Mouse (Mus musculus): ENCODE data around the gene Mamld1.
A peak's percentile ranks its signal among the peaks of the same experiment; 100 is the strongest.
"Not testable (repeated sequence)": the region's sequence is repeated elsewhere in the genome, so short reads cannot be mapped to it uniquely, and the experiment has no call there.

Mamld1 gene

DNA sequence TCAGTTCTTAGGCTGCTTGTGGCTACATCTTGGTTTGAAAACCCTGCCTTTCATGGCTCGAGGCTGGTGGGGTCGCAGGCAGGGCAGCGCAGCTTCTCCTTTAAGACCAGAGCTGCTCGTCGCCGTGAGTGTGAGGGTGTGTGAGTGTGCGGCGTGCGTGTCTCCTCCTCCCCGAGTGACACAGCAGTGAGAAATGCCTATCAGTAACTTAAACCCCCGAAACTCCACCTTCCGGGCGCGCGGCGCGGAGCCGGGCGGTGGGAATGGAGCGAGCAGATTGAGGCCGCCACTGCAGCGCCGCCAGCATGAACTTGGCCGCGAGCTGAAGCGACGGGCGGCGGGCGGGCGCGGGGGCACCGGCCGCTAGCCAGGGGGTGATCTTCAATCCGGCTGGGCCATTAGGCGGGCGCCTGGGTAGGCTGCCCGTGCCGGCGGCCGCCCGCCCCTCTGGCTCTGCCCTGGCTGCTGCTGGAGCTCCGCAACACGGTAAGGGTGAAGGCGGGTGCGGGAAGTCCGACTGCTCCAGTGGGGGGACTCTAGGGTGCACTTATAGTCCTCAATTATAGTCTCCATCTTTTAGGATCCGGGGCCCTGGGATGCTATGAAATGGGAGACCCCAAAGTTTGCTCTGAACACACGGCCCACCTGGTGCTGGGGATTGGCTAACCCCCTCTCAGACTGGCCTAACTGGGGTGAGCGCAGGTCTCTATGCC, at the start of gene Mamld1:
TSS of gene Mamld1 (plus strand) at position 393 of the 713 bp plus-strand sequence.
- no peak for DNase-seq (ENCODE audit: low read depth)

DNA sequence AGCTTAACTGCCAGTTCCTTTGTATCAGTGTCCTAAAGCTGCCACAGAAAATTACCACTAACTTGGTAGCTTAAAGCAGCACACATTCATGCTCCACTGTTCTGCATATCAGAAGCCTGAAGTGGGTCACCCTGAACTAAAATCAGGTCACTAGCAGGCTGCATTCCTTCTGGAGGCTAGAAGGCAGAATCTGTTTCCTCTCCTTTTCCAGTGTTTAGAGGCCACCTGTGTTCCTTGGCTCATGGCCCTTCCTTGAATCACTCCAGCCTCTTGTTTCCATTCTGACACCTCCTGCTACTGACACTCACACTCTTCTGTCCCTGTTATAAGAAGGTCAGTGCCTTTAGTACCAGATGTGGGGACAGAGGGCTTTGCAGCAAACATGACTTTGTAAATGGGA, 25.3 kb upstream of the Mamld1 start:
- DNase-seq (ENCODE audit: low read depth), result no peak

- no peak for DNase-seq (ENCODE audit: low read depth)
Observed at GRCm38 (mm10) chrX:71028007-71028406, 22.0 kb upstream of the Mamld1 start.

DNA sequence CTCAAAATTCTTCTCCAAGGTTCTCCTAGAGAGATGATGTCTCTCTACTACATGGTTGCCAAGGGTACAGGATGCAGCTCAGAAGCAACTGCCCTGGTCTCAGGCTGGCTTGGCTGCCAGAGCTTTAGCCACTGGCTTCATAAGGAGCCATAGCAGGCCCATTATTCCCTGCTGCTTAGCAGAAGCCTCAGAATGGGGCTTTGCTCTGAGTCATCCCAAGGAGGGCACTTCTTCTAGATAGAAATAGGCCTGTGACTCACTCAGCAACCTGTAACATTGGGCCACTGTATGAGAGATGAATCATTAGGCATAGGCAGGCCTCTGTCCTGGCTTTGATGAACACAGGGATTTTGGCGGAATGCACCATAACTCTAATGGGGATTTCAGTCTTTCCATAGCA, 21.1 kb upstream of the Mamld1 start:
- DNase-seq (ENCODE audit: low read depth), result not testable (repeated sequence)

- DNase-seq (ENCODE audit: low read depth), result no peak
Observed at GRCm38 (mm10) chrX:71050677-71051311, 738 bp downstream of the Mamld1 start.

- DNase-seq (ENCODE audit: low read depth), result no peak
Observed at GRCm38 (mm10) chrX:71051361-71052114, 1.5 kb downstream of the Mamld1 start.

- DNase-seq (ENCODE audit: low read depth), result no peak
Observed at GRCm38 (mm10) chrX:71052115-71052478, 2.0 kb downstream of the Mamld1 start.

DNA sequence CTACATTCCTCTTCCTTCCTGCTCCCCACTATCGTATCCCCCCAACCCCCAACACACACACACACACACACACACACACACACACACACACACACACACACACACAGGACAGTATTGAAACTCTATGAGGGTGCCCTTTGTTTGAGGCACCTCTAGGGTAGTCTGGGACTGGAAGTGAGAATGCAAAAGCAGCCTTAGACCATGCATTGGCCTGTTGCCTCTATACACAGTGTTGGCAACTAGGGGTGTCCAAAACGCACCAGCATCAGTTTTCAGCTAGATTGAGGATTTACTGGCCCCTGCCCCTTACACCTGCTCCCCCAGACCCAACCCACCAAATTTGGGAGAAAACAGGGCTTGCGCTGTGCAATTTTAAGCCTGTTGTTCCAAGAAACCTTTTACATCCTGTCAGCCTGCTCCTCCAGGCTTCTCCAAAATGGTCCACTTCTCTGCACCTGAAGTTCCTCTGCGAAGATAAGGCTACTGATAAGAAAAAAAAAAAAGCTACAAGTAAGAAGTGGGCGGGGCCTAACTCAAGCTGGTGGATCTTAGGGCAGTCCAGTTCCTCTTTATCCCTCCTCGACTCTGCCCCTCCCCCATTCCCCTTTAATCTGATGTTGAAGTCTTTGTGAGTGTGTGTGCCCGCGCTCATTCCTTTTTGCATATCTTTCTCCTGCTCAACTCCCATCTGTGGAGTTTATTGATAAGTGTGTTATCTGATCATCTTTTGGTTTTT, 2.6 kb downstream of the Mamld1 start:
- no peak for DNase-seq (ENCODE audit: low read depth)

DNA sequence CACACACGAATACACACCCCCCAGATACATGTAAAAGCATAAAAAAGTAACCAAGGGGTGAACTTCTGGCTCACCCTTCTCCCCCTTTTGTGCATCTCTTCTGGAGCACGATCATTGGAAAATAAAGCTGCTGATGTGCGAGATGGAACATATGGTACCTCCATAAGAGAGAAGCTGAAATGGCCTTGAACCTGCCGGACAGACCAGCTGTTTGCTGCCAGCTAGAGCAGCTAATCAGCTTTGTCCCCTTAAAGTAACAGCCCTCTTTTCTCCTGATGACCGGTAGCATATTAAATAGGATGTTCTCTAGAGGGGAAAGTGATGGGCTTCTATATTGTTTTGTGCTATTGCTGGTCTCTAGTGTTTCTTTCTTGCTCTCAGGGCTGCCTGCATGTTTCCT, 3.2 kb downstream of the Mamld1 start:
- DNase-seq (ENCODE audit: low read depth), result no peak

GRCm38 (mm10) chrX:71056968-71057367, 6.9 kb downstream of the Mamld1 start:
- no peak for DNase-seq (ENCODE audit: low read depth)

GRCm38 (mm10) chrX:71085092-71085807, 35.2 kb downstream of the Mamld1 start:
- DNase-seq (ENCODE audit: low read depth), result no peak

DNA sequence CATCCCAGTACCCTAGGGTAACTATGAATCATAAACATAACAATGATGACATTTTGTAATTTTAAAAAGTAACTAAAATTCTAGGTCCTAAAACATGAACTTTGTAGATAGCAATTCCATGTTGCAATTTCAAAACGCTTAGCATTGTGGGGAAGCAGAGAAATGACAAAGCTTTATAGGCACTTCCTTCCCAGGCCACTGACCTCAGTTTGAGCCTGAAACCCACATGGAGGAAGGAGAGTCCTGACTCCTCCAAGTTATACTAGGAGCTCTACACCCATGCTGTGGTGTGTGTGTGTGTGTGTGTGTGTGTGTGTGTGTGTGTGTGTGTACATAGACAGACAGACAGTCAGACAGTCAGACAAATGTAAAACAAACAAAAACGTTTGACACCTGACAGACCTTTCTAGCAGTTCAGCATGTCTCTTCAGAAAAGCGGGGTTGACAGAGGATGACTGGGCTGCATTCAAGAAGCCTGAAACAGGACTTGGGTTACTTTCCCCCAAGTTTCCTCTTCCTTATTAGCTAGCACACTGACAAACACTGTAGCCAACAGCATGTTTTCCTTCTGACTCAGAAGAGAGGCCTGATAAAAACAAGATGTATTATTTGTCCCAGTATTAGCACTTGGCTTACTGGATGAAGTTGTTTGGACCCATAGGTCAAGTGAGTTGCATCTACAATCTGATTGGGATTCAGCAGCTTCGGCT, 37.5 kb downstream of the Mamld1 start:
- DNase-seq (ENCODE audit: low read depth), result no peak

- DNase-seq (ENCODE audit: low read depth), result no peak
Observed at GRCm38 (mm10) chrX:71088080-71088414, 38.0 kb downstream of the Mamld1 start.

GRCm38 (mm10) chrX:71105820-71106219, 55.8 kb downstream of the Mamld1 start:
- no peak for DNase-seq (ENCODE audit: low read depth)

DNA sequence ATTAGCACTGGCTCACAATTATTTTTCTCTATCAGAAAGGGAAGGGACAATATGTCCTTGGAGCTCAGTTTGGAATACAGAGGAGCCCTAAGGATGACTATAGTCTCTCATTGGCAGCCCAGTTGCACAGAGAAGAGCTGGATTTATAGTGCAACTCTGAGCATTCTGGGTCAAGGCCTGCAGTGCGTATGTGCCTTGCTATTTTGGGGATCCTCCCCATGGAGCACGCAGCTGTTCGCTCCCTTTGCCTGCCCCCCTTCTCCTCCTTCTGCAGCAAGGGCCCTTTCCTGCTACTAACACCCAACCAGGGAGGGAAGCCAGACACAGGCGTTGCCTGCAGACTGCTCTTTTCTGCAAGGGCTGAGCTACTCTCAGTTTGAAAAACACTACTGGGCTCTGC, 56.3 kb downstream of the Mamld1 start:
- no peak for DNase-seq (ENCODE audit: low read depth)

DNA sequence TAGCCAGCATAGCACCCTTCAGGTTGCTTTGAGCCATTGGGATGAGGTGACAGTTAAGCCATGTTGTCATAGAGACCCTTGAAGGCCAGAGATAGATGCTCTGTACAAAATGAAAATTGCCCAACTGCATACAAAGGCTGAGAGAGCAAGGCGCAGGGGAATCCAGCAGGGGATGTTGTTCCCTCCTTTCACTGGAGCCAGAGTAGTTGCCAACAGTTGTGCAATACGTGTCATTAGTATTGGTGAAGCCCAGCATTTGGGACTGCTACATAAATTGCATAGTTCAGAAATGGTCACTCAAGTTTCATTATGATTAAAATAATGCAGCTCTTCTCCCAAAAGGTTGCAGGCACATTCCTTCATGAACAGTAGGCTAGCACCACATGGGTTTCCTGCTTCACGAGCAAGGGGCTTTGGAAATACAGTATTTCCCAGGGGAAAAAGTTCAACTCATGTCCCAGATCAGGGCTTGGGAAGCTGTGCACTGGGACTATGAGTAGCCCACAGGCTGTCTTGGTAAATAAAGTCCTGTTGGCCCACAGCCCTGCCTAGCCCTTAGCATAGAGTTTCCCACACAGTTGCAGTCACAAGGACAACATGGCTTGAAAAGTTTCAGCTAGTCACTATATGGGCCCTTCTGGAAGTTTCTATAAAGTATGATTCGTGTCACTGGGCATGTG, 58.1 kb downstream of the Mamld1 start:
- DNase-seq (ENCODE audit: low read depth), result no peak

DNA sequence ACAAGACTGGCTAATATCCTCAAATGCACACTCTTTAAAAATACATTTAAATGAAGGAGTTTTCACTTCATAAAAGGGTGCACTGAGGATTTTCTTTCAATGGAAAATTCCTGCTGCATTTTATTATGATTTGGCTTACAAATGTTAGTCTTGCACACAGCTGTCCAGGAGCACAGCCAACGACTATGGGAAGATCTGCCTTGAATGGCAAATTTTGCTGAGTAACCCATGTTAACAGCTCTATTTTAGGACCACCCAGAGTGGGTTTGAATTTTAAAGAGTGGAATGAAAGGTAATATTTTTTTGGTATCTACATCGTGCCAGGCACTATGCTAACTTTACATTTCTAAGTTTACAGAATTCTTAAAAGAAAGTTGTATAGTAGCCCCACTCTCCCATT, 60.3 kb downstream of the Mamld1 start:
- DNase-seq (ENCODE audit: low read depth), result no peak

- no peak for DNase-seq (ENCODE audit: low read depth)
Observed at GRCm38 (mm10) chrX:71122359-71123293, 72.6 kb downstream of the Mamld1 start.

GRCm38 (mm10) chrX:71125013-71125412, 75.0 kb downstream of the Mamld1 start:
- DNase-seq (ENCODE audit: low read depth), result no peak

GRCm38 (mm10) chrX:71131464-71131863, 81.4 kb downstream of the Mamld1 start:
- DNase-seq (ENCODE audit: low read depth), result peak; percentile 2

All from c-Kit-positive CD71-negative TER-119-negative erythroid progenitor cells, embryonic 14.5 days (primary cell).